ENCODE assay signal across 8 mouse cellular contexts in the genomic region with DNA sequence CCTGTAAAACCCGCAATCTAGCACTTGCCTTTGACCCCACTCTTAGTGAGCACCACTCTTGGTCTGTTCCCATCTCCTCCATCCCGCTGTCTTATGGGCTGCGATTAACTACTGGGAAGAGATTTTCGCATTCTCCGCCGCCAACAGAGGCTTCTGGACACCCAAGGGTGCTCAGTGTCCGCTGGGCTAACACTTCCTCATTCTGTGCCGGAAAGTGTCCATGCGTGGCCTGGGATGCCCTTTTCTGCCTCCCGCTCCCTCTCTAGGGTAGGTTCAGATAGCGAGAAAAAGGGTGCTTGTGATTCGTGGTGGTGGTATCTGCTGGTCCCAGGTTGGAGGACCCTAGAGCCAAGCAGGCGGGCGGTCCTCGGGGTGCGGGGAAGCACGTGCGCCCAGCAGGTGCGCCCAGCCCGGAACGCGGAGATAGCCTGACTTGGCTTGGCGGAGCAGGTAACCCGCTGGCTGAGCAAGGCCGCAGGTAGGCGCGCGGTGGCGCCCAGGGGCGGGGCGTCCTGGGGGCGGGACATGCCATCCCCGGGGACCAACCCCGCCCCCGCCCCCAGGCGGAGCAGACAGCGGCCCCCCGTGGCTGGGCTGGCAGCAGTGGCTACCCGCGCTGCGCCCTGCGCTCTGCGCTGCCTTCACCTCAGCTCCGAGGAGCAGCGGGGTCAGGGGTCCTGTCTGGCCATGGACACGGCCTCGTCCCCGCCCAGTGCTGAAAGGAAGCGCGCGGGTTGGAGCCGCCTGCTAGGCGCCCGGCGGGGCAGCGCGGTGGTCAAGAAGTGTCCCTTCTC. TPM values are rescaled to one million over a fixed set of nuclear protein-coding genes. Genes with fewer than 3 reads are reported as not detected.
DNase-seq lines count a peak whose midpoint lies in the region; ATAC-seq and TF ChIP-seq lines count a peak whose summit lies in the region.

No protein-coding gene starts in this region.

- peak overlapping the region; percentile 64 to 75 for H3K4me3 ChIP-seq in ES-E14 (ENCODE audit: insufficient read depth in 1 of 2, low read depth in 1 of 2, low read length in 2 of 2, poor library complexity in 1 of 2, severe bottlenecking in 1 of 2)
- peak overlapping the region; percentile 36 for H3K4me3 ChIP-seq in limb, embryonic 11.5 days (ENCODE audit: low read depth, low read length)
- H3K4me3 ChIP-seq in midbrain, embryonic 10.5 days, result peak overlapping the region; percentile 52

- H3K4me1 ChIP-seq in ES-E14 (ENCODE audit: control insufficient read depth in 2 of 2, insufficient read depth in 2 of 2, low read length in 2 of 2, poor library complexity in 1 of 2), result no peaks in the 10 kb centered on the region
- peaks cover 7% of the 10 kb centered on the region for H3K4me1 ChIP-seq in limb, embryonic 11.5 days (ENCODE audit: control insufficient read depth, insufficient read depth, low read length)
- H3K4me1 ChIP-seq in midbrain, embryonic 10.5 days, result peaks cover 28% of the 10 kb centered on the region

- DNase-seq in ES-E14 (ENCODE audit: low read depth, low spot score), result no peak
- DNase-seq in embryo, embryonic 11 days, result peak; percentile 45
- peak; percentile 78 for DNase-seq in heart, postnatal 4 days
- peak; percentile 42 for DNase-seq in limb, embryonic 11.5 days (ENCODE audit: low spot score)
- peak; percentile 26 for DNase-seq in midbrain, embryonic 10.5 days (ENCODE audit: low spot score)
- DNase-seq in thymus, postnatal 36 days, result peak; percentile 49 to 63
- no peak for DNase-seq in right cerebral cortex, postnatal 36 days (ENCODE audit: low spot score in 2 of 2)
- DNase-seq in cerebellum, postnatal 4 days (ENCODE audit: low spot score in 2 of 2), result no peak

- no peaks in the 10 kb centered on the region for H3K36me3 ChIP-seq in ES-E14 (ENCODE audit: control insufficient read depth, insufficient read depth, low read length, poor library complexity, severe bottlenecking)
- H3K36me3 ChIP-seq in limb, embryonic 11.5 days (ENCODE audit: control insufficient read depth, insufficient read depth, low read length), result no peaks in the 10 kb centered on the region
- no peaks in the 10 kb centered on the region for H3K36me3 ChIP-seq in midbrain, embryonic 10.5 days

- no peak for ATAC-seq in limb, embryonic 11.5 days (ENCODE audit: insufficient number of reproducible peaks, low FRiP score, low TSS enrichment, low read depth)

- H3K27me3 ChIP-seq in limb, embryonic 11.5 days (ENCODE audit: control insufficient read depth, insufficient read depth, low read length), result peaks cover 45% of the 10 kb centered on the region
- peaks cover 72% of the 10 kb centered on the region for H3K27me3 ChIP-seq in midbrain, embryonic 10.5 days (ENCODE audit: low read depth, poor library complexity, severe bottlenecking)

- H3K4me2 ChIP-seq in limb, embryonic 11.5 days (ENCODE audit: low read depth, severe bottlenecking), result peak overlapping the region; percentile 79

- H3K9ac ChIP-seq in ES-E14 (ENCODE audit: insufficient read depth, low read depth, low read length, poor library complexity, severe bottlenecking), result peak overlapping the region; percentile 16; the same call in 1 of the 2 replicates
- H3K9ac ChIP-seq in limb, embryonic 11.5 days (ENCODE audit: low read length), result peak overlapping the region; percentile 49; the same call in 1 of the 2 replicates

- in situ Hi-C loops in ES-E14 (cut with MboI; ENCODE audit: low sequenced_read_pairs in 2 of 2, unreplicated experiment in 2 of 2), result no loop called here

- no peaks in the 10 kb centered on the region for H3K9me3 ChIP-seq in ES-E14 (ENCODE audit: control insufficient read depth, insufficient read depth, low read depth, low read length)
- no peaks in the 10 kb centered on the region for H3K9me3 ChIP-seq in limb, embryonic 11.5 days (ENCODE audit: control insufficient read depth, low read length)
- H3K9me3 ChIP-seq in midbrain, embryonic 10.5 days (replicated peaks), result no peaks in the 10 kb centered on the region

- WGBS in limb, embryonic 11.5 days, result 7% methylated on average over 55 of the region's 57 CpGs
- 7% methylated on average over 57 of the region's 57 CpGs for WGBS in midbrain, embryonic 10.5 days

- no peak overlapping the region for H3K27ac ChIP-seq in ES-E14 (ENCODE audit: insufficient read depth, low read depth, low read length, poor library complexity, severe bottlenecking)
- no peak overlapping the region for H3K27ac ChIP-seq in limb, embryonic 11.5 days (replicated peaks; ENCODE audit: low read depth, low read length)
- H3K27ac ChIP-seq in midbrain, embryonic 10.5 days (replicated peaks), result no peak overlapping the region; the same call in 1 of the 2 replicates

TF ChIP-seq in ES-E14, 5 proteins besides CTCF, POLR2A, EP300 and RAD21:
- TF ChIP-seq CHD2 (IDR thresholded peaks at IDR 0.05; ENCODE audit: low read depth, low read length) (no peak), ZNF384 (IDR thresholded peaks at IDR 0.05; ENCODE audit: low read depth, low read length) (no peak), HCFC1 (IDR thresholded peaks at IDR 0.05; ENCODE audit: borderline replicate concordance, insufficient read depth, low read length) (no peak), ZC3H11A (IDR thresholded peaks at IDR 0.05; ENCODE audit: borderline replicate concordance, low read depth, low read length) (no peak), MAFK (IDR thresholded peaks at IDR 0.05; ENCODE audit: insufficient read depth, low read depth, low read length) (no peak)

RNA-seq across cellular contexts. Expression of gene Kcnq1, which starts 0.7 kb away (rescaled TPM):
- 0.22 and 0.42 TPM in 2 replicates for total RNA-seq in ES-E14 (2012; rRNA removed)
- total RNA-seq in heart, postnatal 4 days (2021), result 10 to 100 TPM; 51.7 to 55.3 TPM
- polyA plus RNA-seq in limb, embryonic 11.5 days (2014; fragmentation: Nextera tagmentation; extraction: Ambion mirVana), result 1.5 and 1.7 TPM in 2 replicates
- polyA plus RNA-seq in midbrain, embryonic 10.5 days (2016; fragmentation: Nextera tagmentation; extraction: Ambion mirVana), result 0.69 and 1.1 TPM in 2 replicates

RNA-seq across cellular contexts. Expression of gene Trpm5, which starts 12.4 kb away (rescaled TPM):
- total RNA-seq in ES-E14 (2012; rRNA removed), result 1.0 TPM in 2 replicates
- total RNA-seq in heart, postnatal 4 days (2021), result under 1 TPM; 0.74 to 0.93 TPM
- 2.4 and 2.9 TPM in 2 replicates for polyA plus RNA-seq in limb, embryonic 11.5 days (2014; fragmentation: Nextera tagmentation; extraction: Ambion mirVana)
- 0.62 and 0.93 TPM in 2 replicates for polyA plus RNA-seq in midbrain, embryonic 10.5 days (2016; fragmentation: Nextera tagmentation; extraction: Ambion mirVana)

RNA-seq across cellular contexts. Expression of gene Tssc4, which starts 37.8 kb away (rescaled TPM):
- 51.0 and 64.3 TPM in 2 replicates for total RNA-seq in ES-E14 (2012; rRNA removed)
- 10 to 100 TPM; 32.6 to 33.9 TPM for total RNA-seq in heart, postnatal 4 days (2021)
- 76.9 and 82.1 TPM in 2 replicates for polyA plus RNA-seq in limb, embryonic 11.5 days (2014; fragmentation: Nextera tagmentation; extraction: Ambion mirVana)
- 136 and 142 TPM in 2 replicates for polyA plus RNA-seq in midbrain, embryonic 10.5 days (2016; fragmentation: Nextera tagmentation; extraction: Ambion mirVana)

RNA-seq across cellular contexts. Expression of gene Cd81, which starts 54.3 kb away (rescaled TPM):
- 403 and 951 TPM in 2 replicates for total RNA-seq in ES-E14 (2012; rRNA removed)
- 100 to 1,000 TPM; 600 to 620 TPM for total RNA-seq in heart, postnatal 4 days (2021)
- polyA plus RNA-seq in limb, embryonic 11.5 days (2014; fragmentation: Nextera tagmentation; extraction: Ambion mirVana), result 317 and 321 TPM in 2 replicates
- polyA plus RNA-seq in midbrain, embryonic 10.5 days (2016; fragmentation: Nextera tagmentation; extraction: Ambion mirVana), result 267 and 279 TPM in 2 replicates

Comparison
In these comparisons a context has a peak if more than half of its experiments do, and no peak if none do; other contexts are left out.
1. DNase-seq: peak in embryo, embryonic 11 days (single experiment), heart, postnatal 4 days (single experiment), limb, embryonic 11.5 days (single experiment), midbrain, embryonic 10.5 days (single experiment) and thymus, postnatal 36 days (2 of 2); none in ES-E14 (single experiment), right cerebral cortex, postnatal 36 days (0 of 2) and cerebellum, postnatal 4 days (0 of 2).
2. RNA of gene Kcnq1, which starts 0.7 kb away (total RNA-seq): 51.7 to 55.3 TPM in heart, postnatal 4 days; 0.22 to 0.42 TPM in ES-E14; every median in the first group is over 10 times any median in the second.
3. Peak in every context shown above with its lines, with median percentiles within 50 percentile points of each other: H3K4me3 ChIP-seq.